Mouse (Mus musculus) MEL (cell line): ENCODE data around the gene Inhbe. TPM values are rescaled to one million over a fixed set of nuclear protein-coding genes. Genes with fewer than 3 reads are reported as not detected.

Experiments used
- DNase-seq: peaks from one replicate; pipeline ENCODE4 v3.0.0; 2011; ENCODE audit warnings: low read depth, low spot score
- H3K27ac ChIP-seq: 2 replicates; pipeline ENCODE4 v1.5.1; 2012; ENCODE audit warnings: low read depth, mild to moderate bottlenecking, control low read depth, low read length, moderate library complexity; ENCODE audit not compliant: control insufficient read depth
- H3K27me3 ChIP-seq, 2 experiments: fragments of 150-350 bp in 1 of 2; sonication (generic) in 1 of 2; 2 replicates each; pipeline ENCODE4 v1.6.1; 2012; ENCODE audit warnings: low read length in 2 of 2, mild to moderate bottlenecking in 2 of 2, improper control_type of control experiment in 1 of 2, moderate library complexity in 1 of 2; ENCODE audit not compliant: insufficient read depth in 2 of 2, control insufficient read depth in 1 of 2
- H3K36me3 ChIP-seq, 2 experiments: 2 replicates each; pipeline ENCODE4 v1.6.1; 2012 to 2014; ENCODE audit warnings: low read length in 2 of 2, improper control_type of control experiment in 1 of 2, inconsistent platforms in 1 of 2, mild to moderate bottlenecking in 1 of 2; ENCODE audit not compliant: insufficient read depth in 2 of 2, control insufficient read depth in 1 of 2
- H3K4me1 ChIP-seq, 2 experiments: fragments of 150-350 bp in 1 of 2; sonication (generic) in 1 of 2; 2 replicates each; pipeline ENCODE4 v1.6.1; 2012; ENCODE audit warnings: low read length in 2 of 2, improper control_type of control experiment in 1 of 2, mild to moderate bottlenecking in 1 of 2; ENCODE audit not compliant: insufficient read depth in 2 of 2, control insufficient read depth in 1 of 2
- H3K4me3 ChIP-seq, 2 experiments: fragments of 150-350 bp in 1 of 2; sonication (generic) in 1 of 2; 2 replicates each; pipeline ENCODE4 v1.5.1; 2012; ENCODE audit warnings: low read depth in 2 of 2, low read length in 2 of 2, mild to moderate bottlenecking in 2 of 2, moderate library complexity in 2 of 2, control low read depth in 1 of 2, improper control_type of control experiment in 1 of 2; ENCODE audit not compliant: control insufficient read depth in 1 of 2, insufficient read depth in 1 of 2
- H3K79me2 ChIP-seq: 2 replicates; pipeline ENCODE4 v1.6.1; 2012; ENCODE audit warnings: mild to moderate bottlenecking, low read length, moderate library complexity; ENCODE audit not compliant: control insufficient read depth, poor library complexity, insufficient read depth
- H3K9ac ChIP-seq: 2 replicates; pipeline ENCODE4 v1.6.1; 2012; ENCODE audit warnings: low read depth, mild to moderate bottlenecking, control low read depth, low read length, moderate library complexity; ENCODE audit not compliant: control insufficient read depth, poor library complexity, severe bottlenecking
- H3K9me3 ChIP-seq: fragments of 150-350 bp; sonication (generic); replicated peaks from 2 replicates; pipeline ENCODE4 v1.6.1; 2012; ENCODE audit warnings: mild to moderate bottlenecking, low read length, improper control_type of control experiment, moderate library complexity; ENCODE audit not compliant: insufficient read depth
- BHLHE40 ChIP-seq: IDR thresholded peaks from 2 replicates; pipeline ENCODE4 v1.6.1; 2012; ENCODE audit warnings: low read depth, mild to moderate bottlenecking, inconsistent platforms, low read length, improper control_type of control experiment, borderline replicate concordance
- CHD1 ChIP-seq: IDR thresholded peaks from 2 replicates; pipeline ENCODE4 v1.6.1; 2012; ENCODE audit warnings: low read depth, mild to moderate bottlenecking, inconsistent platforms, low read length, improper control_type of control experiment
- CHD2 ChIP-seq: IDR thresholded peaks from 2 replicates; pipeline ENCODE4 v1.6.1; 2011; ENCODE audit warnings: low read length, improper control_type of control experiment
- E2F4 ChIP-seq: IDR thresholded peaks from 2 replicates; pipeline ENCODE4 v1.6.1; 2011; ENCODE audit warnings: low read depth, low read length, improper control_type of control experiment, borderline replicate concordance
- ELF1 ChIP-seq: IDR thresholded peaks from 2 replicates; pipeline ENCODE4 v1.6.1; 2014; ENCODE audit warnings: low read depth, mild to moderate bottlenecking, inconsistent platforms, low read length, improper control_type of control experiment, moderate library complexity
- JUND ChIP-seq: IDR thresholded peaks from 2 replicates; pipeline ENCODE4 v1.6.1; 2011; ENCODE audit warnings: low read depth, mild to moderate bottlenecking, improper control_type of control experiment, low read length
- KAT2A ChIP-seq: conservative IDR thresholded peaks from 2 replicates; pipeline ENCODE4 v1.6.1; 2012; ENCODE audit warnings: low read depth, low read length, improper control_type of control experiment, inconsistent platforms
- MAZ ChIP-seq: IDR thresholded peaks from 2 replicates; pipeline ENCODE4 v1.6.1; 2012; ENCODE audit warnings: low read depth, mild to moderate bottlenecking, inconsistent platforms, low read length, improper control_type of control experiment
- MEF2A ChIP-seq: IDR thresholded peaks from 2 replicates; pipeline ENCODE4 v1.6.1; 2014; ENCODE audit warnings: low read depth, mild to moderate bottlenecking, inconsistent platforms, low read length, improper control_type of control experiment; ENCODE audit not compliant: poor library complexity, insufficient replicate concordance, severe bottlenecking; ENCODE audit errors: extremely low read depth
- MXI1 ChIP-seq: IDR thresholded peaks from 2 replicates; pipeline ENCODE4 v1.6.1; 2011; ENCODE audit warnings: mild to moderate bottlenecking, low read depth, low read length, improper control_type of control experiment
- MYC ChIP-seq: IDR thresholded peaks from 2 replicates; pipeline ENCODE4 v1.6.1; 2011; ENCODE audit warnings: low read depth, mild to moderate bottlenecking, low read length, improper control_type of control experiment, moderate library complexity
- NELFE ChIP-seq: IDR thresholded peaks from 2 replicates; pipeline ENCODE4 v1.6.1; 2011; ENCODE audit warnings: low read depth, low read length, improper control_type of control experiment
- POLR2A ChIP-seq, 2 experiments: IDR thresholded peaks; 2 replicates each; pipeline ENCODE4 v1.6.1; 2011 to 2012; ENCODE audit warnings: low read length in 2 of 2, mild to moderate bottlenecking in 2 of 2, control low read depth in 1 of 2, improper control_type of control experiment in 1 of 2, low read depth in 1 of 2, moderate library complexity in 1 of 2; ENCODE audit not compliant: control insufficient read depth in 1 of 2, insufficient read depth in 1 of 2, poor library complexity in 1 of 2
- POLR2AphosphoS2 ChIP-seq: IDR thresholded peaks from 2 replicates; pipeline ENCODE4 v1.6.1; 2011; ENCODE audit warnings: low read length, improper control_type of control experiment
- SIN3A ChIP-seq: IDR thresholded peaks from 2 replicates; pipeline ENCODE4 v1.6.1; 2012; ENCODE audit warnings: low read length, improper control_type of control experiment, inconsistent platforms
- SMC3 ChIP-seq: IDR thresholded peaks from 2 replicates; pipeline ENCODE4 v1.6.1; 2011; ENCODE audit warnings: low read depth, low read length, improper control_type of control experiment
- TAL1 ChIP-seq: IDR thresholded peaks from 2 replicates; pipeline ENCODE4 v1.6.1; 2012; ENCODE audit warnings: mild to moderate bottlenecking, inconsistent platforms, low read length, moderate library complexity, mixed read lengths
- TBP ChIP-seq: IDR thresholded peaks from 2 replicates; pipeline ENCODE4 v1.8.0; 2011; ENCODE audit warnings: low read depth, low read length, improper control_type of control experiment
- UBTF ChIP-seq: IDR thresholded peaks from 2 replicates; pipeline ENCODE4 v1.6.1; 2012; ENCODE audit warnings: low read depth, mild to moderate bottlenecking, inconsistent platforms, low read length, improper control_type of control experiment, moderate library complexity, borderline replicate concordance; ENCODE audit not compliant: insufficient read depth
- ZC3H11A ChIP-seq: IDR thresholded peaks from 2 replicates; pipeline ENCODE4 v1.6.1; 2012; ENCODE audit warnings: low read depth, mild to moderate bottlenecking, inconsistent platforms, low read length, improper control_type of control experiment
- ZMIZ1 ChIP-seq: IDR thresholded peaks from 2 replicates; pipeline ENCODE4 v1.6.1; 2012; ENCODE audit warnings: low read depth, mild to moderate bottlenecking, inconsistent platforms, low read length, improper control_type of control experiment, moderate library complexity
- ZNF384 ChIP-seq: IDR thresholded peaks from 2 replicates; pipeline ENCODE4 v1.6.1; 2012; ENCODE audit warnings: low read depth, mild to moderate bottlenecking, inconsistent platforms, low read length, improper control_type of control experiment
- polyA plus RNA-seq, 2 experiments: library from polyadenylated mRNA; stranded (reverse) in 1 of 2; unstranded in 1 of 2; fragments of >175 nt in 1 of 2; fragments of >200 nt in 1 of 2; gene quantifications; 2 replicates each; pipeline versions ENCODE4 v1.2.1 to v1.2.4; 2012; ENCODE audit warnings: low replicate concordance in 2 of 2, low read depth in 1 of 2; ENCODE audit not compliant: insufficient read length in 2 of 2, insufficient read depth in 1 of 2, missing spikeins in 1 of 2
- total RNA-seq: library from RNA; depleted of rRNA; stranded (reverse); fragments of 300-350 nt; gene quantifications from 2 replicates; pipeline ENCODE4 v1.2.3, GENCODE M21; 2012

The Inhbe gene
- total and polyA plus RNA-seq, 3 experiments = 0.03 TPM; not detected in 2

- Histone ChIP-seq H3K27me3 (no peaks in the 10 kb centered on the region), H3K79me2 (peaks cover 2% of the 10 kb centered on the region; the same call in 1 of the 2 replicates), H3K4me3 (peak overlapping the region in 1 of 2 experiments; percentile 53; a peak in 1 of 4 replicates), H3K9me3 (no peaks in the 10 kb centered on the region), H3K36me3 (peaks cover 0 to 14% of the 10 kb centered on the region in 2 experiments; a peak in 2 of 4 replicates), H3K9ac (peak overlapping the region; percentile 71), H3K27ac (peak overlapping the region; percentile 64), H3K4me1 (peaks cover 14 to 22% of the 10 kb centered on the region in 2 experiments)
- no peak for TF ChIP-seq POLR2AphosphoS2
- no peak for TF ChIP-seq JUND
- no peak for TF ChIP-seq ZC3H11A
- TF ChIP-seq POLR2A (IDR thresholded peaks at IDR 0.05; ENCODE audit: control insufficient read depth in 1 of 2, insufficient read depth in 1 of 2, low read depth in 1 of 2, low read length in 2 of 2, poor library complexity in 1 of 2) = no peak
- DNase-seq = no peak
Observed at GRCm38 (mm10) chr10:127322669-127323068, 31.5 kb downstream of the Inhbe start.

- Histone ChIP-seq H3K79me2 (peaks cover 2% of the 10 kb centered on the region; the same call in 1 of the 2 replicates), H3K27ac (no peak overlapping the region), H3K27me3 (no peaks in the 10 kb centered on the region), H3K9me3 (no peaks in the 10 kb centered on the region), H3K36me3 (peaks cover 0 to 15% of the 10 kb centered on the region in 2 experiments; a peak in 2 of 4 replicates), H3K9ac (no peak overlapping the region), H3K4me3 (no peak overlapping the region), H3K4me1 (peaks cover 15 to 26% of the 10 kb centered on the region in 2 experiments)
- no peak for DNase-seq
- TF ChIP-seq CHD2 = no peak
- TF ChIP-seq ZNF384 = no peak
- TF ChIP-seq MYC = no peak
- TF ChIP-seq BHLHE40 = no peak
- no peak for TF ChIP-seq MXI1
- no peak for TF ChIP-seq MEF2A
- no peak for TF ChIP-seq ELF1
- no peak for TF ChIP-seq SIN3A
- TF ChIP-seq TAL1 = no peak
- TF ChIP-seq ZC3H11A = no peak
- no peak for TF ChIP-seq CHD1
Observed at GRCm38 (mm10) chr10:127322178-127322577, 32.0 kb downstream of the Inhbe start.

GRCm38 (mm10) chr10:127321621-127322020 is 32.6 kb downstream of the Inhbe start, which contains the start of gene Arhgap9:
Gene Arhgap9, plus strand, starts transcription at chr10:127321964.
- Histone ChIP-seq H3K9me3 (no peaks in the 10 kb centered on the region), H3K27ac (no peak within 1 kb of the TSS; the same call in 1 of the 2 replicates), H3K36me3 (peaks cover 0 to 19% of the 10 kb centered on the region in 2 experiments; a peak in 2 of 4 replicates), H3K9ac (peak within 1 kb of the TSS; percentile 71), H3K79me2 (peaks cover 2% of the 10 kb centered on the region; the same call in 1 of the 2 replicates), H3K4me3 (no peak within 1 kb of the TSS), H3K4me1 (peaks cover 15 to 30% of the 10 kb centered on the region in 2 experiments), H3K27me3 (no peaks in the 10 kb centered on the region)
- no peak for DNase-seq
- TF ChIP-seq ZNF384 (no peak), KAT2A (no peak), SMC3 (no peak), MAZ (no peak), ELF1 (no peak), TBP (no peak), TAL1 (no peak), NELFE (no peak), ZMIZ1 (no peak), MYC (no peak), UBTF (no peak), E2F4 (no peak)
